Mouse (Mus musculus) lung, adult 2 months (tissue): Measurements from ENCODE around the gene Gm17655. TPM values are rescaled to one million over a fixed set of nuclear protein-coding genes. Genes with fewer than 3 reads are reported as not detected.
"Not testable (repeated sequence)": the region's sequence is repeated elsewhere in the genome, so short reads cannot be mapped to it uniquely, and the experiment has no call there.

Source experiments
- DNase-seq: peaks from one replicate; pipeline ENCODE4 v3.0.0; 2022
- H3K4me1 ChIP-seq: fragments of 200-500 bp; 2 replicates; pipeline ENCODE4 v1.6.1; 2011; ENCODE audit warnings: low read length; ENCODE audit not compliant: control insufficient read depth, insufficient read depth
- H3K4me3 ChIP-seq: fragments of 200-500 bp; replicated peaks from 2 replicates; pipeline ENCODE3; 2011; ENCODE audit warnings: low read depth, mild to moderate bottlenecking, control low read depth, low read length; ENCODE audit errors: extremely low read depth
- CTCF ChIP-seq: fragments of 200-500 bp; IDR thresholded peaks from 2 replicates; pipeline ENCODE4 v1.5.1; 2011; ENCODE audit warnings: mild to moderate bottlenecking, low read length, control low read depth; ENCODE audit not compliant: insufficient read depth
- POLR2A ChIP-seq: fragments of 200-500 bp; IDR thresholded peaks from 2 replicates; pipeline ENCODE4 v1.6.1; 2011; ENCODE audit warnings: low read depth, mild to moderate bottlenecking, control low read depth, low read length, borderline replicate concordance; ENCODE audit errors: extremely low read depth
- WGBS: fragments of 180-500 bp; shearing (Covaris S2); methylation state at CpG from one replicate; pipeline ENCODE4 v1.1.7; 2018; 5-methylcytosine and 5-hydroxymethylcytosine counted together
- polyA plus RNA-seq: library from polyadenylated mRNA; depleted of rRNA; stranded (reverse); fragments of >200 nt; gene quantifications from 2 replicates; pipeline ENCODE4 v1.2.3, GENCODE M21; 2012; rRNA removed

Gm17655 gene
- polyA plus RNA-seq, 1 experiment: 0.06 TPM

DNA sequence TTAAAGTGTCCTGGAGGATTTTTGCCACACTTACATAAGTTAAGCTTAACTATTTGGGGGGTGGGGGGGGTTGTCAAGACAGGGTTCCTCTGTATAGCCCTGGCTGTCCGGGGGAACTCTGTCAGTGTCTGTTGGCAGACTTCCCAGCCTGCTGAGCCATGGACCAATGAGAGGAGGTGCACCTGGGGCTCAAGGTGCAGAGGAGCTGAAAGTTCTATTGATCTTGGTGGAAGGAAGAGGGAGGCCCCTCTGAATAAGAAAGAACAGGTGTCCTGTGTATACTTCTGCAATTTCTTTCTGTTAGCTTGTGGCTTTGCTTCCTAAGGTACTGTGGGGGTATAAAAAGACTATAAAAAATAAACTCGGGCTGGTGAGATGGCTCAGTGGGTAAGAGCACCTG, 19.2 kb upstream of the Gm17655 start:
- TF ChIP-seq CTCF: no peak
- no peak for TF ChIP-seq POLR2A
- H3K4me3 ChIP-seq: no peak overlapping the region
- H3K4me1 ChIP-seq: no peaks in the 10 kb centered on the region
- no peak for DNase-seq
- 50% methylated on average over 2 of the region's 2 CpGs for WGBS

- no peaks in the 10 kb centered on the region for H3K4me1 ChIP-seq
- no peak overlapping the region for H3K4me3 ChIP-seq
- DNase-seq: no peak
- WGBS: 38% methylated on average over 14 of the region's 14 CpGs
- TF ChIP-seq POLR2A (no peak), CTCF (no peak)
These were observed 14.0 kb upstream of the Gm17655 start for GRCm38 (mm10) chr5:110086161-110086866.

- Histone ChIP-seq H3K4me3 (no peak overlapping the region), H3K4me1 (no peaks in the 10 kb centered on the region)
- DNase-seq: no peak
- no peak for TF ChIP-seq POLR2A
- no peak for TF ChIP-seq CTCF
- WGBS: 77% methylated on average over 4 of the region's 4 CpGs
These were observed 10.6 kb upstream of the Gm17655 start for GRCm38 (mm10) chr5:110082961-110083360.

GRCm38 (mm10) chr5:110057637-110058408, 14.5 kb downstream of the Gm17655 start:
- 2% methylated on average over 19 of the region's 19 CpGs for WGBS
- H3K4me1 ChIP-seq: peaks cover 3% of the 10 kb centered on the region; the same call in 1 of the 2 replicates

GRCm38 (mm10) chr5:110023694-110024427, 48.5 kb downstream of the Gm17655 start:
- 32% methylated on average over 8 of the region's 8 CpGs for WGBS
- DNase-seq: peak; percentile 26
- not testable (repeated sequence) for H3K4me1 ChIP-seq, H3K4me3 ChIP-seq
- peak; percentile 20; the same call in 1 of the 2 replicates for TF ChIP-seq CTCF

More at GRCm38 (mm10) chr5:110057637-110058408, 14.5 kb downstream of the Gm17655 start:
- TF ChIP-seq POLR2A: peak; percentile 45; the same call in 1 of the 2 replicates
- no peak for TF ChIP-seq CTCF
- H3K4me3 ChIP-seq: peak overlapping the region; percentile 86
- DNase-seq: peak; percentile 83

DNA sequence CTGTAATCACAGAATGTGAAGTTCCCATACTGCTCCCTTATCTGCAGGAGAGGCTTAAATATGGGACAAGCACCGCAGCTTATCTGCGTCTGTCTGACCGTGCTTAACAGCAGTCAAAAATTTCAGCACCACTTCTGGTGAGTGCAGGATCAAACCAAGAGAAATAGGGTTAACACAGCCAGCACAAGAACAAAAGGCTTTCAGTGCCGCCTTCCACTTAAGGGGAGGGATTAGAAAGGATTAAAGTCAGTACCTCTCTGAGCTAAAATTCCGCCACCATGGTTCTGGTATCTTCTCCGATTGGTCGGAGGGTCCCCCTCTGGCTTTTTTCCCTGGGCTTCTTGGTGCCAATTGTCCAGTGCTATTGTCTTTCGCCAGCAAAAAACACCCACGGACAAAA, 49.0 kb downstream of the Gm17655 start:
- Histone ChIP-seq H3K4me1 (no peaks in the 10 kb centered on the region), H3K4me3 (no peak overlapping the region)
- WGBS: 41% methylated on average over 9 of the region's 9 CpGs
- no peak for TF ChIP-seq CTCF
- TF ChIP-seq POLR2A: no peak
- no peak for DNase-seq

DNA sequence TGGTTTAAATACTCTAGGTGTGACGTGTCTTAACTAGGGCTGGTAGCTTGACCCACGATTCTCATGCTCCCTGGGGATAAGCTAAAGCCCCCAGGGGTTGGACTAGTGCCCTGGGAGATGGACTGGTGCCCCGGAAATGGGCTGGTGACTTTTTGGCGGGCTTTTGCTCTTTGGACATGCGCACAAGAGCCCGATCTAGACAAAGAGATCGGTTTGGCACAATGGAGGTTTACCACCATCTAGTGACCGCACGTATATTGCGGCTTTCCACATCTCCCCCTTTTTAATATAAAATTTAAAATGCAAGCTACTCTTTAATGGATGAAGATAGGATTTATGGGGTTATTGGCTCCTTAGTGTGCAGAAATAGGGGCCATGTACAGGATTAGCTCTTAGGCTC, 56.5 kb downstream of the Gm17655 start:
- DNase-seq, H3K4me1 ChIP-seq, H3K4me3 ChIP-seq: not testable (repeated sequence)
- 83% methylated on average over 10 of the region's 10 CpGs for WGBS

Other genes with a start within 250 kb of the Gm17655 start
- gene Gm15446, start 149.1 kb downstream of the Gm17655 start, polyA plus RNA-seq: 1.3 and 2.0 TPM in 2 replicates
- gene Zfp932, start 76.0 kb downstream of the Gm17655 start, polyA plus RNA-seq: 2.8 and 4.4 TPM in 2 replicates
- 0.05 and 0.08 TPM in 2 replicates for gene Gm35315, start 21.9 kb upstream of the Gm17655 start, polyA plus RNA-seq
- gene Plcxd1, start 27.5 kb upstream of the Gm17655 start, polyA plus RNA-seq: 4.1 and 8.1 TPM in 2 replicates
- 114 and 137 TPM in 2 replicates for gene Gtpbp6, start 35.7 kb upstream of the Gm17655 start, polyA plus RNA-seq
- 0.48 and 0.56 TPM in 2 replicates for gene Zfp605, start 37.6 kb upstream of the Gm17655 start, polyA plus RNA-seq
- 46.3 and 48.0 TPM in 2 replicates for gene Chfr, start 63.3 kb upstream of the Gm17655 start, polyA plus RNA-seq
- gene Golga3, start 104.2 kb upstream of the Gm17655 start, polyA plus RNA-seq: 8.6 and 11.1 TPM in 2 replicates
- 9.0 and 10.2 TPM in 2 replicates for gene Ankle2, start 158.5 kb upstream of the Gm17655 start, polyA plus RNA-seq
- 13.7 and 14.2 TPM in 2 replicates for gene Pgam5, start 197.4 kb upstream of the Gm17655 start, polyA plus RNA-seq
- 10.5 and 11.5 TPM in 2 replicates for gene Pxmp2, start 213.7 kb upstream of the Gm17655 start, polyA plus RNA-seq
- gene Pole, start 213.8 kb upstream of the Gm17655 start, polyA plus RNA-seq: 1.0 and 1.7 TPM in 2 replicates